Mouse (Mus musculus) mature B cell (primary cell): ENCODE results near the gene Ttc32.

Experiments
- in situ Hi-C: fragments of 300-500 bp; cut with MboI; formaldehyde crosslinking; loops from 2 replicates; pipeline ENCODE4 v1.14.3; 2019

The Ttc32 gene

DNA sequence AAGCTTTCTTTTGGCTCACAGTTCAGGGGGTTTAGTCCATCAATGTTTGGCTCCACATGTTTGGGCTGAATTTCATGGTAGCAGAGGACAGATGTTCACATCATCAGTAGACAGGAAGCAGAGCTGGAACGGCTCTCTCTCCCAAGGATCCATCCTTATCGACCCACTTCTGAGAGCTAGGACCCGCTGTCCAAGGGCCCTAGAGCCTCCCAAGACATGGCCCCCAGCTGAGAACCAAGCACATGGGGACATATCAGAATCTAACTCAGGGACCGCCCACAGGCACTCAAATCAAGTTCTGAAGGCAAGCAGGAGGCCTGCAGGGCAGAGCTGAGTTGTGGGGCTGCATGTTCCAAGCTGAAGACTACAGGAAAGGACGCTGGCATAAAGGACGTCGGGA lies 14.9 kb downstream of the Ttc32 start:
- in situ Hi-C loops: no loop called here

DNA sequence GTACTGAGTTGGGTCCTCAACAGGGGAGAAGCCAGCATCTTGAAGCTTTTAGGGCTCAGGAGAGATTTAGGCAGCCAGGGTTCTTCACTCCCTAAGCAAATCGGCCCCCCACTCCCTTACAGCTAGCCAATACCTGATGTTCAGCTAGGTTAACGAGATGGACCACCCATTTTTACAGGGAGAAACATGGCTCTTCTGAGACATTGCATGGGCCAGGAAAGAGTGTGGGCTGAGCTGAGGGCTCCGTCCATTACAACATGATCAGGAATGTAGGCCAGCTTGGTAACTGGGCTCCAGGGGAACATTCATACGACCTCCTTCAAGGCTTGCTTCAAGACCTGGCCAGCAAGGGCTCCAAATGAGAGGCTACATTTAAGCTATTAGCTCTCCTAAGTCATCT lies 16.9 kb downstream of the Ttc32 start:
- in situ Hi-C loops: no loop called here

GRCm38 (mm10) chr12:9048090-9048489 lies 18.3 kb downstream of the Ttc32 start:
- in situ Hi-C loops: no loop called here

- in situ Hi-C loops: loop anchor here (10.0 to 25.0 kb wide), 3 partner anchors 511 to 1536 kb away; partner anchors contain the start of gene Osr1
Measured at GRCm38 (mm10) chr12:9050824-9051223, 21.0 kb downstream of the Ttc32 start.

- in situ Hi-C loops: loop anchor here (10.0 to 25.0 kb wide), 3 partner anchors 510 to 1535 kb away; partner anchors contain the start of gene Osr1
Measured at GRCm38 (mm10) chr12:9052075-9052829, 22.5 kb downstream of the Ttc32 start.

DNA sequence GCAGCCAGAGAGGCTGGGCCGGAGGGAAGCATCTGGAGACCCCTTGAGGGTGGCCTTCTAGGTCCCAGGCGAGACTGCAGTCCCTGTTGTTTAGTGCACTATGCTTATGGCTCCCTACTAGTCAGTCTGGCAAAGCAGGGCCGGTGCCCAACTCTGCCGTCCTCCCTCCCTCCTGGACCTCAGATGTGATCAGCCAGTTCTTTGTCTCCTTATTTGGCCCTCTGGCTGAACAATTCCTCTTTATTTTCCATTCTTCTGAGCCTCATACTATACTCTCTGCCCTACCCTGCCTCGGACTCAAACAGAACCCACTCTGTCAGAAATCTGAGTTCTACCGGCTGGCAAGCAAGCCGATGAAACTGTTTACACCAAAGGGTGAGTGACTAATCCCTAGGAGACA lies 23.5 kb downstream of the Ttc32 start:
- in situ Hi-C loops: loop anchor here (10.0 to 25.0 kb wide), 3 partner anchors 509 to 1534 kb away; partner anchors contain the start of gene Osr1

DNA sequence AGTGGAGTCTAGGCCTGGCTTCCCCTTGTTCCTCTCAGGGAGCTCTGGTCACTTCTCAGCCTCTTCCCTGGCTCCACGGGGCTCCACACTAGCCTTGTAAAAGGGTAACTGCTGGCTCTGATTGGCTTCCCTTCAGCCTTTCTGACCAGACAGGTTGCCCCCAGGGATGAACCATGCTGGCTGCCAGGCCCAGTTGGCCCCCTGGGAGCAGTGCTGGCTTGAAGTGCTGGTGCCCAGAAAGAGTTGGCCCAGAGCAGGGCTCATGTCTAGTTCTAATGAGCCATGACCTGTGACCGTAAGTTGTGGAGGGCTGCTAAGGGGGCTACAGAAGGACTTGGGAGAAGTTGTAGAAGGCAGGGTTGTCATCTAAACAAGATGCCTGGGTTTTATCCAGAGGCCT lies 24.2 kb downstream of the Ttc32 start:
- in situ Hi-C loops: loop anchor here (10.0 to 25.0 kb wide), 3 partner anchors 508 to 1533 kb away; partner anchors contain the start of gene Osr1

DNA sequence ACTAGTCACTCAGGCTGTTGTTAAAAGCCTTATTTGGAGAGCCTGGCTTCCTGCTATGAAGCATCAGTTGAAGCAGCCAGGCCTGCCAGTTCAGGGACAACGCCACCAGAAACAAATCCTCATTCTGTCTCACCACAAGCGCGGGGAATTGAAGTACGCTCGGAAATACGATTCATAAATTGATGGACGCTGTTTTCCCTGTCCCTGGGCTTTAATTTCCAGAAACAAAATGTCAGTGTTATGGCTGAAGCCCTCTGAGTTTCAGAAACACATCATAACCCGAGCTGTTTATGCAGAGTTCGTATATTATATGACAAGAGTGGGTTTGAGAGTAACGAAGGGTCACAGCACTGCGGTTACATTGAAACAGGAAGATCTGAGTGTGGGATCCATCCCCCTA lies 25.5 kb downstream of the Ttc32 start:
- in situ Hi-C loops: loop anchor here (10.0 to 25.0 kb wide), 3 partner anchors 507 to 1532 kb away; partner anchors contain the start of gene Osr1

DNA sequence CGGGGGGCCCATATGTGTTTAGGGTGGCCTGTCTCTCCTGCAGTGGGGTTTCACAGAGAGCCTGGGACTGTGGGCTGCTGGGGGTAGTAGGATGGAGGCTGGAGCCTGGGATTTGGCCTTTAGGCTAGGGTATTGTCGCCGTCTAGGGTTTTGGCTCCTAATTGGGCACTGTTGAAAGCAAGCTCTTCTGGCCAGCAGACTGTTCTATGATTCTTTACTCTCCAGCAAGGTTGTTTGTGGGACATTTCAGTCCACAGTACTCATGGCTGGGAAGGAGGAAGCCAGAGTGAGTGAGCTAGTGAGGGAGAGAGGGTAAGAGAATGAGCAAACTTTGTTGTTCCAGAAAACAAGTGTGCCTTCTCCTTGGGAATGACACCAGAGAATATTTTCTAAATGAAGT lies 29.7 kb downstream of the Ttc32 start:
- in situ Hi-C loops: loop anchor here (10.0 to 25.0 kb wide), 3 partner anchors 503 to 1528 kb away; partner anchors contain the start of gene Osr1

DNA sequence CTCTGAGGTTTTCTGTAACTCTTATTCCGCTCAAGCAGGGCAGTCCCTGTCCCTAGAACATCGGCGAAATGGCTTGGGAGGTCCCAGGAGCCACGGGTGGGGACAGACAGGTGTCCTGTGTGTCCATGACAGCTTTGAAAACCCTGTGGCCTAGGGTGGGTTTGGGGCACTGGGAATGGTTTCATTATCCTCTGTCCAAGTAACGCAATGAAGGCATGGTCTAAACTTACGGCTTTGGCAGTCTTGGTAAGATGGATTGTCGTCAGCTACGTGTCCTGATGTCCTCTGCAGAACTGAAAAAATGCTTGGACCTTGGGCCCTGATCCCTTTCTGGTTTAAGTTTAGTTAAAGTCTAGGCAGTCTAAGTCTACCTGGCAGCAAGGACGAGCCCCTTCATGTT lies 30.2 kb downstream of the Ttc32 start:
- in situ Hi-C loops: loop anchor here (10.0 to 25.0 kb wide), 3 partner anchors 502 to 1527 kb away; partner anchors contain the start of gene Osr1

DNA sequence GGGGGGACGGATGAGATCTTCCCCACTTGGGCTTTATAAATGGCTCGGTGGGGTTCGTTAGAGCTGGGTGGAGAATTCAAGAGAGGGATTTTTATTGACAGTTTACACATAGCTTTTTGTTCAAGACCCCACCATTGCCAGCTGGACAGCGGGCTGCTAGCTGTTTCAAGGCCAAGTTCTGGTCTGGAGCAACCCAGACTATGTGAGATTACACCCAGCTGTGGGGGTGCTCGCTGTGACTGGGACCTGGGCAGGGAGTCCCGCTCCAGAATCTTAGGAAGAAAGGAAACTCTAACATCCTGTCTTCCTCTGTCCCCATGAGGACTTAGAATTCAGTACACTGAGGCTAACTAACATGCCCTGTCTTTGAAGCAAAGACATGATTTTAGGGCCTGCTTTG lies 33.8 kb downstream of the Ttc32 start:
- in situ Hi-C loops: loop anchor here (25.0 kb wide), 2 partner anchors 499 to 1524 kb away; partner anchors contain the start of gene Osr1

GRCm38 (mm10) chr12:9071058-9071457 lies 41.3 kb downstream of the Ttc32 start:
- in situ Hi-C loops: loop anchor here (25.0 kb wide), 2 partner anchors 491 to 1516 kb away; partner anchors contain the start of gene Osr1

DNA sequence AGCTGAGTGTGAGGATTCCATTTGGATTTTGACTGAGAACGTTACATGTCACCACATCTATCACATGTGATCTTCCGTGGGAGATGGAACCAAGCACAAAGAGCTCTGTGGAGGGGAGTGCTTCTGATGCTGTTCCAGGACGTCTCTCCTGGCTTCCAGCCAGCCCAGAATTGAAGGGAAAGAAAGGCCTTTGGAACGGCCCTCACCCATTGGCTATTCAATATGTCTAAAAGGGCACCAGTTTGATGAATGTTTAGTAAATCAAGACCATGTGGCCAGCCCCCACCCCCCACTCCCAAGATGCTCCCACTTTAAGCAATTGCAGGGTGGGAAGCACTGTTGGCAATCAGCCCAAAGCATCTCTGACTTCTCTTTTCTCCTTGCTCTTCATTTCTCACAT lies 41.7 kb downstream of the Ttc32 start:
- in situ Hi-C loops: loop anchor here (25.0 kb wide), 2 partner anchors 491 to 1516 kb away; partner anchors contain the start of gene Osr1

DNA sequence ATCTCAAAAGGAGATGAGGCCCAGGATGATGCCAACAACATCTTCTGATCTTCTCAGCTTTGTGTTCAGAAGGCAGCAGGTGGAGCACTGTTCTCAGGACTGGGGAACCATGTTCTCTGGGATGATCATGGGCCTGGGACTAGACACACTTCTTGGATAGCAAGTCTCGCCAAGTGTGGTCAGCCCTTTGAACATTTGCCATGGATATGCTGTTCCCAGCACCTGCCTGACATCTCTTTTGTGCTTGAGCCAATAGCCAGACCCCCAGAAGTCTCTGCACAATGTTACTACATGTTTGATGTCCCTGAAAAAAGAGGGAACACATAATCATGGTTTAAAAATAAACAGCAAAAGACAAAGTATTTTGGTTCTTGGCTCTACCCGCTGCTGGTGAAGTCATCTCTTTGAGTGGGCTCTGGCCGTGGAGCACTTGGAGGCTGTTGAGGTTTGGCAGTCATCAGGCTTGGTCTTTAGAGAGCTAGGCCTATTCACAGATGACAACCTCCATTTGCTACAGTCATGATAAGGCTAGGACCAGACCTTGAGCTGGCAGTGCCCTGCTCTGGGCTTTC lies 47.8 kb downstream of the Ttc32 start:
- in situ Hi-C loops: no loop called here

DNA sequence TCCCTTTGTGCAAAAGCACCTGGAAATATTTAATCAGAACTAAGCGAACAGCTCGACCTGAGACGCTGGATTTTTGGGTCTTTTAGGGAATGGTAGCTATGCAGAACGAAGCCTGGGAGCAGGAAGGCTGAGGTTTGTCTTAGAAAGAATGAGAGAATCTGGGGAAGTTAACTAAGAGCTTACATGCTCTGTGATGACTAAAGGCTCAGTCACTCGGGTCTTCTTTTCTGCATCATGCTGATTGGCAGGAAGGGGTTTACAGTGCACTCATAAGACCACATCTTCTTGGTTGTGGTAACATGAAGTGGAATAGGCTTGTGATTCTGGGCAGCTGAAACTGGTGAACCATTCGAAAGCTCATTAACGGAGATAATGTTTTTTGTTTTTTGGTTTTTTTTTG lies 60.4 kb downstream of the Ttc32 start:
- in situ Hi-C loops: no loop called here
